8 mouse cellular contexts compared by ENCODE assay signal in the genomic region with DNA sequence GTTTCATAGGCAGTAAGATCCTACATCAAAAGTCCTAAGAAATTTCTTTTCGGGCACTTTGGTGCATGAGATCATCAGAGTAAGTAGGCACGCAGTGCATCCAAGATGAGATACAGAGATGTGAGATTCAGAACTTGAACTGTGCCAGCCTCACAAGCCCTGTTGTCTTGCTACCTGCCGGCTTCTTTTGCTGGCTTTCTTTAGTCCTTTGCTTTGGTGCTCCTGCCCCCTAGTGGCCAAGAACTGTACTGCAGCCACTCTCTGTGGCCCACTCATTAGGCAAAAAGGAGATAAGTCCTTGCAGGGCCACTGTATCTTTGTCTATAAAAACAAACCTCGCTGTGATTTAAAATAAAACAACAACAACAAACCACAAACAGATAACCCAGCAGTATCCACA.
DNase-seq lines count a peak whose midpoint lies in the region; ATAC-seq and TF ChIP-seq lines count a peak whose summit lies in the region.

No protein-coding gene starts in this region.

- no peak overlapping the region for H3K9ac ChIP-seq in embryonic facial prominence, embryonic 14.5 days (ENCODE audit: low read depth, low read length)
- H3K9ac ChIP-seq in heart, postnatal 0 days (replicated peaks; ENCODE audit: low read depth, low read length), result no peak overlapping the region

- no peak overlapping the region for H3K4me2 ChIP-seq in embryonic facial prominence, embryonic 14.5 days (ENCODE audit: low read depth, low read length)
- H3K4me2 ChIP-seq in heart, postnatal 0 days (ENCODE audit: low read depth, low read length), result no peak overlapping the region

- peak; percentile 94 for TF ChIP-seq CTCF in heart, postnatal 0 days (IDR thresholded peaks at IDR 0.05; ENCODE audit: low read depth)

- peak; percentile 75 for DNase-seq in CD8-positive naive resting alpha-beta T cell, adult 2 months (ENCODE audit: low read depth in 2 of 2, low spot score in 2 of 2)
- DNase-seq in adrenal gland, postnatal 4 days (ENCODE audit: low spot score in 2 of 2), result peak; percentile 67 to 70
- peak; percentile 73 for DNase-seq in embryonic facial prominence, embryonic 14.5 days (ENCODE audit: low spot score)
- peak; percentile 61 for DNase-seq in heart, postnatal 0 days (ENCODE audit: low spot score)
- peak; percentile 73 to 86 for DNase-seq in kidney, postnatal 25 days
- peak; percentile 73 to 77 for DNase-seq in lung, adult 18-20 months
- peak; percentile 33 for DNase-seq in ovary, adult 18-20 months (ENCODE audit: low spot score)
- DNase-seq in thymus, adult 18-20 months, result peak; percentile 28 to 40

- 20% methylated on average over 4 of the region's 4 CpGs for WGBS in embryonic facial prominence, embryonic 14.5 days
- WGBS in heart, postnatal 0 days, result 13% methylated on average over 4 of the region's 4 CpGs

- H3K4me1 ChIP-seq in embryonic facial prominence, embryonic 14.5 days (ENCODE audit: control insufficient read depth, insufficient read depth, low read length), result no peaks in the 10 kb centered on the region
- H3K4me1 ChIP-seq in heart, postnatal 0 days (ENCODE audit: control insufficient read depth, insufficient read depth), result peaks cover 7% of the 10 kb centered on the region

- no peaks in the 10 kb centered on the region; the same call in 1 of the 2 replicates for H3K27me3 ChIP-seq in embryonic facial prominence, embryonic 14.5 days (replicated peaks; ENCODE audit: control insufficient read depth, insufficient read depth, low read length)
- no peaks in the 10 kb centered on the region for H3K27me3 ChIP-seq in heart, postnatal 0 days (ENCODE audit: control insufficient read depth, insufficient read depth, low read length)

- no peaks in the 10 kb centered on the region for H3K36me3 ChIP-seq in embryonic facial prominence, embryonic 14.5 days (ENCODE audit: control insufficient read depth, insufficient read depth, low read length)
- no peaks in the 10 kb centered on the region for H3K36me3 ChIP-seq in heart, postnatal 0 days (replicated peaks; ENCODE audit: control insufficient read depth, insufficient read depth, low read length)

- 0 out of 2 replicates have a peak, but pooled peaks have one; percentile 47 for ATAC-seq in embryonic facial prominence, embryonic 14.5 days (ENCODE audit: low read depth)
- no peak for ATAC-seq in heart, postnatal 0 days (ENCODE audit: insufficient read depth, low read depth)

- no peak overlapping the region for H3K4me3 ChIP-seq in embryonic facial prominence, embryonic 14.5 days (ENCODE audit: low read depth, low read length)
- H3K4me3 ChIP-seq in heart, postnatal 0 days (ENCODE audit: low read depth, low read length), result no peak overlapping the region

- TF ChIP-seq EP300 in heart, postnatal 0 days (IDR thresholded peaks at IDR 0.05; ENCODE audit: low read depth), result no peak

- no peaks in the 10 kb centered on the region for H3K9me3 ChIP-seq in embryonic facial prominence, embryonic 14.5 days (ENCODE audit: control insufficient read depth, low read length)
- H3K9me3 ChIP-seq in heart, postnatal 0 days (replicated peaks; ENCODE audit: control insufficient read depth, low read length), result no peaks in the 10 kb centered on the region

- no peak overlapping the region for H3K27ac ChIP-seq in embryonic facial prominence, embryonic 14.5 days (replicated peaks; ENCODE audit: low read depth, low read length)
- H3K27ac ChIP-seq in heart, postnatal 0 days (ENCODE audit: low read depth), result no peak overlapping the region
